Mouse (Mus musculus): ENCODE measurements around the gene Lpxn. TPM values are rescaled to one million over a fixed set of nuclear protein-coding genes. Genes with fewer than 3 reads are reported as not detected.

Gene Lpxn
- polyA plus RNA-seq, 1 experiment from 2014 or later: 0.63 TPM

- H3K27ac ChIP-seq (ENCODE audit: low read length): no peak overlapping the region
- H3K9me3 ChIP-seq (replicated peaks; ENCODE audit: control insufficient read depth, low read length, poor library complexity, severe bottlenecking): no peaks in the 10 kb centered on the region
- no peaks in the 10 kb centered on the region for H3K4me1 ChIP-seq (ENCODE audit: control insufficient read depth, insufficient read depth, low read length)
- no peaks in the 10 kb centered on the region for H3K27me3 ChIP-seq (ENCODE audit: control insufficient read depth, insufficient read depth, low read depth, low read length)
- H3K36me3 ChIP-seq (ENCODE audit: control insufficient read depth, insufficient read depth, low read length): no peaks in the 10 kb centered on the region
- H3K4me2 ChIP-seq (ENCODE audit: low read length): no peak overlapping the region
- ATAC-seq: no peak
- H3K9ac ChIP-seq (ENCODE audit: low read depth, low read length): no peak overlapping the region
- WGBS: 87% methylated on average over 1 of the region's 1 CpGs
- no peak overlapping the region for H3K4me3 ChIP-seq (ENCODE audit: low read depth, low read length)
Observed at GRCm38 (mm10) chr19:12818507-12818906, 22.5 kb downstream of the Lpxn start.

GRCm38 (mm10) chr19:12820383-12820782 is 24.4 kb downstream of the Lpxn start:
- Histone ChIP-seq H3K9ac (ENCODE audit: low read depth, low read length) (no peak overlapping the region), H3K27me3 (ENCODE audit: control insufficient read depth, insufficient read depth, low read depth, low read length) (no peaks in the 10 kb centered on the region), H3K4me3 (ENCODE audit: low read depth, low read length) (no peak overlapping the region), H3K36me3 (ENCODE audit: control insufficient read depth, insufficient read depth, low read length) (no peaks in the 10 kb centered on the region), H3K9me3 (replicated peaks; ENCODE audit: control insufficient read depth, low read length, poor library complexity, severe bottlenecking) (no peaks in the 10 kb centered on the region), H3K4me2 (ENCODE audit: low read length) (no peak overlapping the region), H3K4me1 (ENCODE audit: control insufficient read depth, insufficient read depth, low read length) (no peaks in the 10 kb centered on the region), H3K27ac (ENCODE audit: low read length) (no peak overlapping the region)
- 38% methylated on average over 4 of the region's 4 CpGs for WGBS
- no peak for ATAC-seq

- no peak overlapping the region for H3K27ac ChIP-seq (ENCODE audit: low read length)
- H3K4me3 ChIP-seq (ENCODE audit: low read depth, low read length): no peak overlapping the region
- no peak for ATAC-seq
- no peaks in the 10 kb centered on the region for H3K27me3 ChIP-seq (ENCODE audit: control insufficient read depth, insufficient read depth, low read depth, low read length)
- H3K9ac ChIP-seq (ENCODE audit: low read depth, low read length): no peak overlapping the region
- H3K4me2 ChIP-seq (ENCODE audit: low read length): no peak overlapping the region
- no peaks in the 10 kb centered on the region for H3K4me1 ChIP-seq (ENCODE audit: control insufficient read depth, insufficient read depth, low read length)
- H3K36me3 ChIP-seq (ENCODE audit: control insufficient read depth, insufficient read depth, low read length): no peaks in the 10 kb centered on the region
- 62% methylated on average over 4 of the region's 4 CpGs for WGBS
- no peaks in the 10 kb centered on the region for H3K9me3 ChIP-seq (replicated peaks; ENCODE audit: control insufficient read depth, low read length, poor library complexity, severe bottlenecking)
Observed at GRCm38 (mm10) chr19:12824549-12824948, 28.6 kb downstream of the Lpxn start.

GRCm38 (mm10) chr19:12830823-12831430 is 34.9 kb downstream of the Lpxn start:
- H3K27ac ChIP-seq (ENCODE audit: low read length): no peak overlapping the region
- no peak overlapping the region for H3K4me3 ChIP-seq (ENCODE audit: low read depth, low read length)
- H3K27me3 ChIP-seq (ENCODE audit: control insufficient read depth, insufficient read depth, low read depth, low read length): no peaks in the 10 kb centered on the region
- H3K4me1 ChIP-seq (ENCODE audit: control insufficient read depth, insufficient read depth, low read length): no peaks in the 10 kb centered on the region
- ATAC-seq: no peak
- no peaks in the 10 kb centered on the region for H3K9me3 ChIP-seq (replicated peaks; ENCODE audit: control insufficient read depth, low read length, poor library complexity, severe bottlenecking)
- no peaks in the 10 kb centered on the region for H3K36me3 ChIP-seq (ENCODE audit: control insufficient read depth, insufficient read depth, low read length)
- WGBS: 59% methylated on average over 2 of the region's 2 CpGs
- H3K4me2 ChIP-seq (ENCODE audit: low read length): no peak overlapping the region
- H3K9ac ChIP-seq (ENCODE audit: low read depth, low read length): no peak overlapping the region

- H3K4me2 ChIP-seq (ENCODE audit: low read length): no peak overlapping the region
- no peak overlapping the region for H3K4me3 ChIP-seq (ENCODE audit: low read depth, low read length)
- no peaks in the 10 kb centered on the region for H3K4me1 ChIP-seq (ENCODE audit: control insufficient read depth, insufficient read depth, low read length)
- no peaks in the 10 kb centered on the region for H3K9me3 ChIP-seq (replicated peaks; ENCODE audit: control insufficient read depth, low read length, poor library complexity, severe bottlenecking)
- 63% methylated on average over 1 of the region's 1 CpGs for WGBS
- no peaks in the 10 kb centered on the region for H3K27me3 ChIP-seq (ENCODE audit: control insufficient read depth, insufficient read depth, low read depth, low read length)
- ATAC-seq: no peak
- H3K36me3 ChIP-seq (ENCODE audit: control insufficient read depth, insufficient read depth, low read length): no peaks in the 10 kb centered on the region
- no peak overlapping the region for H3K27ac ChIP-seq (ENCODE audit: low read length)
- no peak overlapping the region for H3K9ac ChIP-seq (ENCODE audit: low read depth, low read length)
Observed at GRCm38 (mm10) chr19:12831559-12831958, 35.6 kb downstream of the Lpxn start.

DNA sequence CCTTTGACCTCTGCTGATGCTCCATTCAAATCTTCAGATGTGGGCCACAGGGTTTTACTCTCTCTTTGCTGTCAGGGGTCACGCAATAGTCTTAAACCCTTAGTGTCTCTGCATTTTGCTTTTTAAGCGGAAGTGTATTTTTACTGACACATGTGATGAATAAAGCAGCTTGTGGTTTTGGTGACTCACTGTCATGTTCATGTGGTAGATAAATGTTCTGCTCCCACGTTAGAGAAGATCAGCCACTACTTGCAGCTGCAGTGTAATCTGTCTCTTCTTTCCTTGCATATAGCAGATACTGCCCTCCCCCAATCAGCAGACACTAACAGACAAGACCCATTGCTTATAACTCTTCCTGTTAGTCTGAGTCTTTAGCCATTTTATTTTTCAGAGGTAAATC is 37.6 kb downstream of the Lpxn start:
- Histone ChIP-seq H3K4me3 (ENCODE audit: low read depth, low read length) (no peak overlapping the region), H3K27ac (ENCODE audit: low read length) (no peak overlapping the region), H3K27me3 (ENCODE audit: control insufficient read depth, insufficient read depth, low read depth, low read length) (no peaks in the 10 kb centered on the region), H3K9ac (ENCODE audit: low read depth, low read length) (no peak overlapping the region), H3K4me2 (ENCODE audit: low read length) (no peak overlapping the region), H3K36me3 (ENCODE audit: control insufficient read depth, insufficient read depth, low read length) (no peaks in the 10 kb centered on the region), H3K9me3 (replicated peaks; ENCODE audit: control insufficient read depth, low read length, poor library complexity, severe bottlenecking) (no peaks in the 10 kb centered on the region), H3K4me1 (ENCODE audit: control insufficient read depth, insufficient read depth, low read length) (no peaks in the 10 kb centered on the region)
- 89% methylated on average over 3 of the region's 3 CpGs for WGBS
- ATAC-seq: no peak

DNA sequence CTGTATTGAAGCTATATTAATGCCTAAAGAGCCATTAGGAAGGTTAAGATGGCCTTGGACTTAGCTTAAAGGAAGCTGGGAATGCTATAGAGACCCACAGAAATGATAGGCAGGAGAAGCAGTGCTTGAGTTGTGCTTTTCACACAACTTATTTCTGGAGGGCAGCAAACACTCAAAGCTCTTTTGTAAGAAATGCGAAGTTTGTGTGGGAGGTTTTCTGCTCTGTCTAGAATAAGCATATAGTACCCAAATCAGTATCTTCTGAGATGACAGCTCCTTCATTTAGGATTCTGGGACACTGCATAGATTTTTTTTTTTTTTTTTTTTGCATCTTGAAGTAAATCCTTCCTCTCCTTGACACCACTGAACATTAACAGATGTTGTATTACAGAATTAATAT is 42.5 kb downstream of the Lpxn start:
- no peak overlapping the region for H3K9ac ChIP-seq (ENCODE audit: low read depth, low read length)
- no peaks in the 10 kb centered on the region for H3K9me3 ChIP-seq (replicated peaks; ENCODE audit: control insufficient read depth, low read length, poor library complexity, severe bottlenecking)
- H3K4me2 ChIP-seq (ENCODE audit: low read length): no peak overlapping the region
- H3K27me3 ChIP-seq (ENCODE audit: control insufficient read depth, insufficient read depth, low read depth, low read length): no peaks in the 10 kb centered on the region
- no peak for ATAC-seq
- no peaks in the 10 kb centered on the region for H3K36me3 ChIP-seq (ENCODE audit: control insufficient read depth, insufficient read depth, low read length)
- H3K4me1 ChIP-seq (ENCODE audit: control insufficient read depth, insufficient read depth, low read length): no peaks in the 10 kb centered on the region
- WGBS: 89% methylated on average over 1 of the region's 1 CpGs
- no peak overlapping the region for H3K4me3 ChIP-seq (ENCODE audit: low read depth, low read length)
- H3K27ac ChIP-seq (ENCODE audit: low read length): no peak overlapping the region

DNA sequence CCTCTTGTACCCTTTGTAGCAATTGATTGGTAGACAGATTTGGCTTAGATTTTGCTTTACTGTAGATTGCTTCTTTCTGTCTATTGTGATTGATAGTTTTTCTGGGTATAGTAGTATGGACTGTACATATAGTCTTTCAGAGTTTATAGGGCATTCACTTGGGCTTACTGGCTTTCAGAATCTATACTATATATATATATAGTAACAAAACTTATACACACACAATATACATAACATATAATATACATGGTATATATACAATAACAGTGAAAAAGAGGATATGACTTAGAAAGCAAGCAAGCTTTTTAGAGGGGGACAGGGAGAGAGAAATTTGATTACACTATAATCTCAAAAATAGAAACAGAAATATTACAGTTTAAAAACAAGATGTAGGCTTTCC is 50.4 kb downstream of the Lpxn start, which contains the start of gene Gm5244:
Gm5244 (plus strand) TSS at position 301 of the 400 bp plus-strand sequence.
- Histone ChIP-seq H3K4me1 (ENCODE audit: control insufficient read depth, insufficient read depth, low read length) (no peaks in the 10 kb centered on the region), H3K36me3 (ENCODE audit: control insufficient read depth, insufficient read depth, low read length) (no peaks in the 10 kb centered on the region), H3K9ac (ENCODE audit: low read depth, low read length) (no peak within 1 kb of the TSS), H3K27ac (ENCODE audit: low read length) (no peak within 1 kb of the TSS), H3K4me3 (ENCODE audit: low read depth, low read length) (no peak within 1 kb of the TSS), H3K4me2 (ENCODE audit: low read length) (no peak within 1 kb of the TSS), H3K27me3 (ENCODE audit: control insufficient read depth, insufficient read depth, low read depth, low read length) (no peaks in the 10 kb centered on the region), H3K9me3 (replicated peaks; ENCODE audit: control insufficient read depth, low read length, poor library complexity, severe bottlenecking) (no peaks in the 10 kb centered on the region)
- ATAC-seq: no peak

- H3K36me3 ChIP-seq (ENCODE audit: control insufficient read depth, insufficient read depth, low read length): no peaks in the 10 kb centered on the region
- H3K4me1 ChIP-seq (ENCODE audit: control insufficient read depth, insufficient read depth, low read length): no peaks in the 10 kb centered on the region
- no peak within 1 kb of the TSS for H3K4me2 ChIP-seq (ENCODE audit: low read length)
- H3K27ac ChIP-seq (ENCODE audit: low read length): no peak within 1 kb of the TSS
- no peak within 1 kb of the TSS for H3K4me3 ChIP-seq (ENCODE audit: low read depth, low read length)
- WGBS: 63% methylated on average over 1 of the region's 1 CpGs
- no peaks in the 10 kb centered on the region for H3K9me3 ChIP-seq (replicated peaks; ENCODE audit: control insufficient read depth, low read length, poor library complexity, severe bottlenecking)
- ATAC-seq: no peak
- H3K9ac ChIP-seq (ENCODE audit: low read depth, low read length): no peak within 1 kb of the TSS
- no peaks in the 10 kb centered on the region for H3K27me3 ChIP-seq (ENCODE audit: control insufficient read depth, insufficient read depth, low read depth, low read length)
Observed at GRCm38 (mm10) chr19:12856983-12857382, 61.0 kb downstream of the Lpxn start, which contains the start of gene Olfr1444. TSS of gene Olfr1444 (plus strand) at chr19:12857283.
